Mouse (Mus musculus): Measurements from ENCODE around the gene Spdl1.
"Not testable (repeated sequence)": the region's sequence is repeated elsewhere in the genome, so short reads cannot be mapped to it uniquely, and the experiment has no call there.

The Spdl1 gene

DNA sequence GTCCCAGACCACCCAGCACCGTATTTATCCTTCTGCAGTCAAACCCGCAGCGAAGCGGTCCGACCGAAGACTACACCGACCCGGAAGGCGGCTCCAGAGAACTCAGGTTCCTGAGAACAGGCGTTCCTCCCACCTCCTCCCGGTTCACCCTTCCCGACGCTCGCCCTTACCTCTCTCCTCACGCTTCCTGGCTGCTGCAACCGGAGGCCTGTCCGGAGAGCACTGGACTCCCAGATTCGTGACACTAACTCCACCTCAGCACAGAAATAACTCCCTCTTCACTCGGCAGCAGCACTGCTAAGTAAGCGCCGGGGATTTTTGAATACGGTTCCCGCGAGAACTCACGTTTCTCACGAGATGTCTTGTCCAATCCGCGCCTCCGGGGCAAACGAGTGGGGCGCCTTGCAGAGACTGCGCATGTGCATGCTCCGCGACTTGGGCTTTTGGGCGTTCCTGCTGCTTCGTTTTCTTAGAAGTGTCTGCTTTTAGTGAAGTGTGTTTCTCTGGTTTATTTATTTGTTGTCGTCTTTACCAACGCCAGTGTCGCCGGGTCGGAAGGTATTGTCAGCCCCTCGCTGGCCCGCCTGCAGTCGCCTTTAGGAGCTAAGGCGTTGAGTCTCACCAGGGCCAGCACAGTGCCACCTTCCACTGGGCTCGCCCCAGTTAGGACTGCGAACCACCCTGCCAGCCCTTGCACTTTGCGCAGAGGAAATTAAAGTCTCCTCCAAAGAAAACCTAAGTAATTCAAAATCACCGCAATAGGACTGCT, at the start of gene Spdl1:
TSS of gene Spdl1 (minus strand) at position 324 of the 769 bp plus-strand sequence.
- DNase-seq = peak; percentile 95

DNA sequence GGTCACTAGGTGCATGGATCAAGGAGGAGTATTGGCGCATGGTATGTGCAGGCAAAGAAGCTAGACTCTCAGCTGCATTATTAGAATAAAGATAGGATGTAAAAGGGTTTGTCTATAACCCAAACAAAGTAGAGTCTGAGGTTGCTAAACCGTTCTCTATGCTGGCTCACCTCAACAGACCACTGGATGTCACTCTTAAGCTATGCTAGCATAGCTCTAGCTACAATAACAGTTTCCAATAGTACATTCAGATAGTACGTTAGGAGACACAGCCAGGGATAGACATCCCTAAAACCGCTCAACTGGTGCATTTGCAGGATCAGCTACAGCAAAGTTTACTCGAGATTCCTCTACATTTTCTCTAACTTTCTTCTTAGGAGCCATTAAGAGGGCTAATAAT, 48.1 kb upstream of the Spdl1 start:
- peak; percentile 12 for DNase-seq

DNA sequence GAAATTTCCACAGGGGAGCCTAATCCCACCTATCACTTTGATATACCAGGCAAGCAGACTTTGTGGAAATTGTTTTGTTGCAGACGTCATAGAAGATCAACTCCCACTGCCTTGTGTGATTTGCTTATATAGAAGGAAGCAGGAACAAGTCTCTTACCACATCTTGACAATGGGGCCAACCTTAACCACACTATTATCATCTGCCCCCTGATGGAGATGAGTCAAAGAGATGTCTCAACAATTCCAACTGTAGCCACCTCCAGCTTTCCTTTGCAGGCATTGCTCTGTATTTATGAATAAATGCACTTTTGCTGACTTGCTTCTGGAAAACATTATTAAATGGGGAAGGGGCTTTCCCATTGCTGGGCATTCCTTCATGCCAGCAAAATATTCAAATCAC, 46.2 kb upstream of the Spdl1 start:
- no peak for DNase-seq

DNA sequence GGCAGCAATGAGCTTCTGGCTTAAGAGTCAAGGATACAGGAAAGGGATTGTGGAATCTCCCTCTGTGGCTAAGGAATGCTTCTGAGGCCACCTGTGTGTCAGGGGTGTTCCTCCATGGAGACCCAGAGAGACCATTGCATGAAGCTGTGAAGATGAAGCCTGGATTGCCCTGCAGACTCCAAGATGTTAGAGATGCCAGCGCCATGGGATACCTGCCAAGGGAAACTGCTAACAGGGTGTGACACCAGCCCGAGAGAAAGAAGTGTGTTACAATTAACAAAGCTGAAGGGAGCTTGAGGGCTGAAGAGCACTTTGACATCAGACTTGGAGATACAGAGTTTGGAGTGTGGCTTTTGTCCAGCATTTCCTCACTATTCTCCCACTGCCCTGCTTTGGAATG, 40.4 kb upstream of the Spdl1 start:
- DNase-seq = no peak

DNA sequence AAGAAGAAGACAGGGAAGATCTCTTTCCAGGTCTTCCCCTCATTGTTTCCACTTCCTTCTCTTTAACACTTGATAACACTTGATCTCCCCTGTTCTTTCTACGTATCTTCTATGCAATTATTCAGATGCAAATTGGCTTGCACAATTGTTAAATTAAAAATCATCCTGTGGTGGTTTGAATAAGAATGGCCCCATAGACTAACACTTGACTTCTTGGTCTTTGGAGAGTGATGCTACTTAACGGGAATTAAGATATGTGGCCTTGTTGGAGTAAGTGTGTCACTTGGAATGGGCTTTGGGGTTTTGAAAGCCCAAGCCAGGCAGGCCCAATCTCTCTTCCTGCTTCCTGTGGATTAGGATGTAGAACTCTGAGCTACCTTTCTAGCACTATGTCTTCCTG, 39.0 kb upstream of the Spdl1 start:
- no peak for DNase-seq

DNA sequence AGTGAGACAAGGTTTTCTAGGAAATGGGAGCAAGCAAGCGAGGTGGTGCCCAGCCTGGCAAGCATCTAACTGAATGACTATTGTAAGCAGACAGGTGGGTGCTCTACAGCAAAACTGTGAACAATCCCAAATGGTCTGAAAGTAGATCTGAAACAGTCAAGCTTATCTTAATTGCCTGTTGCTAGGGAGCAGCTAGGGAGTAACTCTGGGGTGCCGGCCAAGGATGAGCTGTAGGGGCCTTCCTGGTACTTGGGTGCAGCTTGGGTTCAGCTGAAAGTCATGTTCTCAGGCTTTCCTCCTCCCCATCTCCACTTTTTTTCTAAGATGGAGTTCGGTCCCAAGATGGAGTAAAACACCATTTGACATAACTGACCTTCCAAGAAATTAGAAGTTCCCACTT, 38.5 kb upstream of the Spdl1 start:
- DNase-seq = no peak

DNA sequence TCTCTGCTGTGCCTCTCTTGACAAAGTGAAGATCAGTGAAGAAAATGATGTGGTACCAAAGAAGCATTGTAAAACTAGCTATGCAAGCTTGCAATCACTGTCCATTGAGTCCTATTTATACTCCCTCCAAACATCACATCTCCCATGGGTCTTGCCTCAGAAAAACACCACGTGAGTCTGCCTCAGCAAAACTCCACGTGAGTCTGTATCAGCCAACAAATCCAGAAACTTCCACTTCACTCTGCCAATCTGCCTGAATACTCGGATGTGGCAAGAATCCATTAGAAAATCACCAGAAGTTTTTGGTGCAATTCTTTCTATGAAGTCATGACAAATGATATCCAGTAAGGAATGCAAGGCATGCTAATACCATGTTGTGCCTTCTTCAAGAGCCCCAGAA, 38.0 kb upstream of the Spdl1 start:
- DNase-seq = no peak

DNA sequence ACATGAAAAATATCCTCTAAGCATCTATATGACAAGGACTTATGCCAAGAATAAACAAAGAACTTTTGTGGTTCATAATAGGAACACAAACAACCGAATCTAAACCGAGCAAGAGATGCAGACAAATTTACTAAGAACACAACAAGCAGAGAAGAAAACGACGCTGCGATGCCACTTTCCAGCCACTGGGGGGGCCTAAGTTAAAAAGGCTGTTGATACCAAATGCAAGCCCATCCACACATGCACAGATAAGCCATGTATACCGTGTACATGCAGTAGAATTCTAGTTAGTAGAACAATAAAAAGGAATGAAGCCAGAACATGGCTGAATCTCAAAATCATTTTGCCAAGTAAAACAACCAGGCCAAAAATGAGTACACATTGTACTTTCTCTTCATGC, 35.2 kb upstream of the Spdl1 start:
- DNase-seq = no peak

DNA sequence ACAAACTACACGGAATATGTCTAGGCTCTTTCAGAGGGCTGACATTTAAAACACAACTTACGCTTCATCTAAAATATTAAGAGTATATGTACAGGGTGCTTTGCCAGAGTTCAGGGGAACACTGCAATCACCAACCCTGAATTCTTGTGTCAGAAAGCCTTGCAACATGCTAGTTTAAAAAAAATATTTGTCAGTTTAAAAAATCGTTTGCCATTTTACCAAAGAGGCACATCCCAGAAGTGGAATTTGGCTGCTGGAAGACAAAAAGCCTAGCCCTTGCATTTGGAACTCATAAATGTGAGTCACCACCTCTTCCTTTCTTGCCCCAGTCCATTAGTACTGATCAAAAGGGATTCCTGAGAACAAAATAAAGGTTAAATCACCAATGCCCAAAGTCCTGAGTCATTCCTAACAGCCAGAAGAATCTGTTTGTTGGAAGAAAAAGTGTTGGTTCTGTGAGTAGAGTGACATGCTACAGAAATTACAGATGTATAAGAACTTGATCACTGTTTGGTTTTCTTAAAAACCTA, 32.4 kb upstream of the Spdl1 start:
- DNase-seq = no peak

DNA sequence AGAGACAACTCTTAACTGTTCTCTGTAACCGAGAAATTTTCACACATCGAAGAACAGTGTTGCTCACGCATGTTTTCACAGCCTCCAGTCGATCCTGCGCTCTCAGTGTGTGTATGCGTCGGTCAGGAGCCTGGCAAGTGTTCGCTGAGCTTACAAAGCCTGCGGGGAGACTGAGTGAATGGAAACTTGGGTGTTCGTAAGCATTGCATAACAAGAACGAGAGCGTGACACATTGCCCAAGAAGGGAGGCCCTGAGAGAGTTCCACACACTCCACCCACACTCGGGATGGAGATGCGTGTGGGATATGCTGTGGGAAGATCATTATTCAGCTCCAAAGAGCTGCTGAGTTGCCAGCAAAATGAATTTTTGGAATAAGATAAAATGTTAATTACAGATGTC, 31.7 kb upstream of the Spdl1 start:
- DNase-seq = peak; percentile 6

DNA sequence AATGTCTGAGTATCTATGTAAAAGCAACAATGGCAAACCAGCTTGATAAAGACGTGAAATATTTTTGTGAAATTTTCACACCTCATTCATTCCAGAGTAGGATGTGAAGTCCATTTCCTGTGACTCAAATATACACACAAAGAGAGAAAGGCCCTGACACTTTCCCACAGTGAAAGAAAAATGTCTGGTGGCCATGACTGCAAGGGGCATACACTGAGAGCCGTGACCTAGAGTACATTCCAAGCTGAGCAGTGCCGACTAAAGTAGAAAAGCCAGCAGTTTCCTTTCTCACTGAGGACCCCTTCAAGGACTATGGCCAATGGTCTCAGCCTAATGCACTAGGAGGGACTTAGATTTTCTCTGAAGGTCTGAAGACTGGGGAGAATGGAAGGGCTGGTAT, 23.2 kb upstream of the Spdl1 start:
- no peak for DNase-seq

DNA sequence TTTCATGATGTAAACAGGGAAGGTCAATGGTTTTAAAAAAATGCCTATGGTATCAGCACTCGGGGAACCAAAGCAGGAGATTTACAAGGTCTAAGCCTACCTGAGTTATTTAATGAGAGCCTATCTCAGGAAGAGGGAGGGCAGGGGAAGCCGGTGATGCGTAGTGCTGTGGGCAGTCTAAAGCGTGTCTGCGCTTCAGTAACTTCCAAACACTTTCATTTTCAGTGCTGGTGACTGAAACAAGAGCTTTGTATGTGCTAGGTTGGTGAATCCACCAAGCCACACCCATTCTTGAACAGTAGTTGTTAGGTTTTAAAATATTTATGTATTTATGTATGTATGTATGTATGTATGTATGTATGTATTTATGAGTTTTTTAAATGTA, 12.8 kb upstream of the Spdl1 start:
- no peak for DNase-seq

DNA sequence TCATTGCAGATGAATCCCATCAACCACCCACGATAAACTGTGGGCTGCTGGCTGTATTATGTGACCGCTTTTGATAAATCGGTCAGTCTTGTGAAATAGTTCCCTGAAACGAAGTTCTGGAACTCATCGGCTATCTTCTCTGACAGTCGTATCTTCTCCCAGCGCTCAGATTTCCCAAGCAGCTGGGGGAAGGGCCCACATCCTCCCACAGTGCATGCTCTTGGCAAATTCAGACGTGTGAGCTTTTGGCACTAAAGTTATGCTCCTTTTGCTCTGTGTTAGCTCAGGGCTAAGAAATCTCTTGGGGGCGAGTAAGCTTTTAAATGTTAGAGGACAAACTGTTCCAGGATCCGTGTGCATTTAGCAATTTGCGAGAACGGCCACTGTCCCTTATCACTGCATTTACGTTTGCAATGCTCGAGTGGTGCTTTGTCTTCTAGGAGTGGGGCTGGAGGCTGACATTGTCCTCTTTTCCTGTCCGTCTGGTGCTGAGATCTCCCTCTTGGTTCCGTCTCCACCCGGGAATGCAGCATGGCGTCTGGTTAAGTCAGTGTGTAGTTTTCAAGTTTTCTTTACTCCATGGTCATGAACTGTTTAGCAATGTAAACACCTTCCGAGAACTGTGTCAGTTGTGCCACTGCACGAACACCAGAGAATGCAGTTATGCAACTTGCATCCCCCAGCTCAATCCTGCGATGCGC, 12.3 kb upstream of the Spdl1 start:
- DNase-seq = no peak

DNA sequence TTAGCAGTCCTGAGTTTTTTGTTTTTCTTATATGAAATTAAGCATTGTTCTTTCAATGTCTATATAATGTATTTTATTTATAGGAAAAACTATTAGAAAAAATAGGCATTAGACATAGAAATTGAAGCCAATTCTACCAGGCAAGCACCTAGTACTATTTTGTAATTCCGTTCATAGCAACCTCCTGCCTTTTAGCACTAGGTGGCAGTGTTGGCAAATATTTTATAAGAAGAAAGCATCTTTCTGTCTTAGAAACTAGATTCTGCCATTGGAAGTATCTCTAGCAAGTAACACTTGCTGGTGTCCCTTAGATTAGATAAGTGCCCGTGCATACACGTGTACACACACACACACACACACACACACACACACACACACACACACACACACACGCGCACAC, 10.1 kb upstream of the Spdl1 start:
- no peak for DNase-seq

DNA sequence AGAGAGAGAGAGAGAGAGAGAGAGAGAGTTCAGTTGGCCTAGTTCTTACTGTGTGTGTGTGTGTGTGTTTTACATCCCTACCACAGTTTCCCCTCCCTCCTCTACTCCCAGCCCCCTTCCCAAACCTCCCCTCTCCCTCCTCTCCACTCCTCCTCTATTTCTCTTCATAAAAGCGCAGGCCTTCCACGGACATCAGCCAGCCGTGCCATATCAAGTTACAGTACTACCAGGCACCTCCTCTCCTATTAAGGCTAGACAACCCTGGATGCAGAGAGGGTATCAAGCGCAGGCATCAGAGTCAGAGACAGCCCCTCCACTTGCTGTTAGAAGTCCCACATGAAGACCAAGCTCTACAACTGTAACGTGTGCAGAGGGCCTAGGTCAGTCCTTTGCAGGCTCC, 6.8 kb upstream of the Spdl1 start:
- DNase-seq = no peak

DNA sequence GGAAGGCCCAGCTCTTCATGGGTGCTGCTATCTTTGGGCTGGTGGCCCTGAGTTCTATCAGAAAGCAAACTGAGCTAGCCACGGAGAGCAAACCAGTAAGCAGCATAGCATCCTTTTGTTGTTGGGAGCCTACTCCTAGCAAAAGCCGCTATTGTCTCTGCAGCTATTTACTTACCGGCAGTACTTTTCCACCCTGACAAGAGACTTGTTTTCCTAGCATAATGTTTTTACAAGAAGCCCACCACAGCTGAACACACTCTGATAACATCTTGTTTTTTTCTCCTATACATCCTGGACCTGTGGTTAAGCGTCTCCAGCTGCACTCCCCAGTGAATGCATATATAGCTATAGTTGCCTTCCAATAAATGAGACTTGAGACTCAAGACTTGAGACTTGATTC, 5.6 kb upstream of the Spdl1 start:
- DNase-seq = no peak

DNA sequence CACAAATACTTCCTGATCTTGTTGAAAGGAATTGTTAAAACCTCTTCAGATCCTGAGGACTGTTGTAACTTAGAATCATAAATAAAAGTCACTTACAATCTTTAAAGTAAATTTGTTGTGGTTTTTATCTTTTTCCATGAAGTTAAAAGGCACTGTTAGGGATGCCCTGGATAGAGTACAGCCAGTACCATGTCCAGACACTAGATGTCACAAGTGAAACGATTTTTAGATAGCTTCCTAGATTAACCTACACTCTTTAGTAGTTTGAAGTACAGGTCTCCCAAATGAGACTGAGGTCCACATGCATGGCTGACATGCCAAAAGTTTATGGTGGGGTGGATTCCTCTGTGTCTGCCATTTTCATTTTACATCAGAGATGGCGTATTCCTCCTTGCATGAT, 2.8 kb upstream of the Spdl1 start:
- no peak for DNase-seq

DNA sequence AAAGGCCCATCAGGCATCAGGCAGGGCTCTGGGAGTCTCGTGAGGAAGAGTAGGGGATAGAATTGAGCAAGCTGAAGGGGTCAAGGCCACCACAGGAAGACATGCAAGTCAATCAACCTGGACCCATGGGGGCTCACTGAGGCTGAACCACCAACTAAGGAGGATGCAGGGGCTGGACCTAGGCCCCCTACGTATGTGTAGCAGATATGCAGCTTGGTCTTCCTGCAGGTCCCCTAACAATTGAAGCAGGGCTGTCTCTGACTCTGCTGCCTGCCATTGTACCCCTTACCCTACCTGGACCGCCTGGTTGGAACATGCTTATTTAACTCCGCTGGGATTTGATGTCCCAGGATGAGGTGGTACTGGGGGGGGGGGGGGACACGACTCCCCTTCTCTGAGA, 763 bp downstream of the Spdl1 start:
- DNase-seq = no peak

DNA sequence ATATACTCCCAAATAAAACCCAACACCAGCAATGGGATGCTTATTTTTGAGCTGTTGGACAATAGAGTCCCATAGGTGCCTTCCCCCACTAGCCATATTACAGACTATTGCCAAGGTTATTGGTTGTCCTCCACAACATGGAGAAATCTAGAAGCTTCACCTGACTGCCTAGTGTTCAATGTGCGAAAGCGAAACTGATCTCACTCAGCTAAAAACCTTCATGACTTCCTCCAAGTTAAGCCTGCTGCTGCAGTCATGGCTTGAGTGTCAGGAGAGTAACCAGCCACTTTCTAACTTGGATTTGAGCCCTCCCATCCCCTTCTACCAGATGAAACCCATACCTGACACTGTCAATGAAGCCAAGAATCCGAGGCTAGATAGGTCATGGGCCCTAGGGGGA, 5.6 kb downstream of the Spdl1 start:
- DNase-seq = no peak

DNA sequence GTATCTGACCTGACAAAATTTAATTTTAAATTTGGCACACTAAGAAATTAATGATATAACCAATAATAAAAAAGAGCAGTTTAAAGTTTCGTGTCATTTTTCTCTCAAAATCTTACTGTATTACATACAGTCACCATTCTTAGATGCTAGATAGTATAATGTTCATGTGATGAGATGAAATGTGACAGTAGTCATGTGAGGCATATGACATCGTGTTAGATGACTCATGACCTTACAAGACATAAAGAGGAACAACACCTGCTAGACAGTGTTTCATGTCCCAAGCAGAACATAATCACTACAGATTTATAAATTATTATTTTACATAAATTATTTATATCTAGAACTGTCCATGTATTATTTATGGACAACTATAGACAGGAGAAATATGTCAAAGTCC, 6.5 kb downstream of the Spdl1 start:
- no peak for DNase-seq

DNA sequence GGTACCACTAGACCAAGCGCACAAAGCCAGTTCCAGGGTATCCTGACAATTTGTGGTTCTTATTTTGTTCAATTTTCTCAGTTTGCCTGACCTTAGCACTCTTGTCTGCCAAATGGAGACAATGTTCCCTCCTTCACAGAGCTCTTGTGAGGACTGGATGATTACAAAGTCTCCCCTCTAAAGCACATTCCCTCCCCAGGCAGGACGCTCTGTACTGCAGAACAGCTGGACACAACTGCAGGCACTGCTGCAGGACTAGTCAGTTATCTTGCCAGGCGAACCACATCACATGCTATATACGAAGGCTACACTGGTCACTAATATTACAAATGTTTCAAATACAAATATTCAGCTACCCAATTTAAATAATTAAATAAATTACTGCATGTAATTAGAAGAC, 8.7 kb downstream of the Spdl1 start:
- no peak for DNase-seq

DNA sequence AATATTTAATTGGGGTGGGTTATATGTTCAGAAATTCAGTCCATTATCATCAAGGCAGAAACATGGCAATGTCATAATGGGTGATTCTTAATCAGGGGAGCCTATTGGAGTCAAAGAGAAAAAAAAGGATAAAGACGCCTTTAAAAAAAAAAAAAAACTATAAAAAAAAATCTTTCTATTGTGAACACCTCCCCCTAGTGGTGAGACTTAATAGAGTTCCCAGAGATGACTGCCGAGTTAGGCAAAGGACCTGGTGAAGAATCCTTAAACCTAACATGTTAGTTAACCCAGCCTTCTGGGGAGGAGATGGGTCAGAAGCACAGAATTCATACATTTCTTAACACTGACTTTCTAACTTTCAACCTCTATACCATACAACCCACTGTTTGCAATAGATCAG, 18.7 kb downstream of the Spdl1 start:
- no peak for DNase-seq

DNA sequence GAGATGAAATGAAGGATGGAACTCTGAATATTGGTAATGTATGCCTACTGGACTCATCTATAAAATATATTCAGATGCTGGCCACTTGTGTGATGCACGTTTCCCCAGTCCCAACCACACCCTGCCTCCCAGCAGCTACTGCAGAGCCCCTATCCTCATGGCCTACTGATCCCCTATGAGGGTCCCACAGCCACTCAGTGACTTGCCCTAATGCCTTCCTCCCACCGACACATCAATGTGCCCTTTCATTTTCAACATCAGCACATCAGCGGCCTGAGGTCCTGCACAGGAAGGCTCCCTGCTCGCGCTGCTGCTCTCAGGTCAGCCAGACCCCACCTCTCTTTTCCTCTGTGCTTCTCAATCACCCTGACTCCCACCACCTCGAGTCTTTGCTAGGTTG, 19.1 kb downstream of the Spdl1 start:
- DNase-seq = no peak

DNA sequence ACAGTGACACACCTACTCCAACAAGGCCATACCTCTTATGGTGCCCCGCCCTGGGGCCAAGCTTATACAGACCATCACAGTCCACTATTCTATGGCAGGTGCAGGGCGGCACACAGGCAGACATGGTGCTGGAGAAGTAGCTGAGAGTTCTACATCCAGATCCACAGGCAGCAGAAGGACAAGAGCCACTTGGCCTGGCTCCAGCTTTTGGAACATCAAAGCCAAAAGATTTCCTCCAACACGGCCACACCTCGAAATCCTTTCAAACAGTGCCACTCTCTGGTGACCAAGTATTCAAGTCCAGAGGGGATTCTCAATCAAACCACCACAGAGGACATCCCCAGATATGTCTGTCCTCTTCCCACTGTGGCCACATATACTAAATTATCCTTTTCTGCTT, 28.4 kb downstream of the Spdl1 start:
- DNase-seq = not testable (repeated sequence)

DNA sequence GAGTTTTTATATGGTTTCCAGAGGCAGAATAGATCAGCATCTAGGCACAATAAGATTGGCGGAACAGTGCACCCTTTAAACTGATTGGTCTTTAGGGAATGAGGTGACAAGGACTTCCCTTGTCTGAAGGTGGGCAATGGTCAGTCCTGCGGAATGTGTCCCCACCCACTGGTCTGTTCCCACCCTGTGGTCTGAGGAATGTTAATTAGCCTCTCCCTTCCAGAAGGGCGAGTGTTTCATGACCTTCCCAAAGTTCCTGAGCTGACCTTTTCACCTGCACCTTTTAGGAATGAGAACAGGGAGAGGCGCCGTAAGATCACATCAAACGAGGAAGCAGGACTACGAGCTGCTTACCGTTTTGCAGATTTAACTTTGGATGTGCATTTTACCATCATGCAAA, 35.4 kb downstream of the Spdl1 start:
- not testable (repeated sequence) for DNase-seq

All from right cerebral cortex, postnatal 14 days (tissue).